In genomic region chr11:89084601-89085000, GRCm38 (mm10) we compare ENCODE assay signal across 9 mouse cellular contexts. TPM values are rescaled to one million over a fixed set of nuclear protein-coding genes. Genes with fewer than 3 reads are reported as not detected.
A peak's percentile ranks its signal among the peaks of the same experiment; 100 is the strongest.
DNase-seq lines count a peak whose midpoint lies in the region; ATAC-seq and TF ChIP-seq lines count a peak whose summit lies in the region.
"Had no signal": no experiment of that assay in that cellular context is flagged by ENCODE, and none has a peak within 500 bp of the region (broad histone marks: within the 10 kb centered on the region; RNA-seq: fewer than 3 reads in every experiment).

No protein-coding gene starts in this region.

- H3K27ac ChIP-seq in kidney, embryonic 16.5 days (ENCODE audit: low read length), result no peak overlapping the region
- no peak overlapping the region for H3K27ac ChIP-seq in ES-E14 (ENCODE audit: insufficient read depth, low read depth, low read length, poor library complexity, severe bottlenecking)

- H3K4me2 ChIP-seq in kidney, embryonic 16.5 days (replicated peaks; ENCODE audit: low read depth, low read length), result no peak overlapping the region

- WGBS in kidney, embryonic 16.5 days, result 45% methylated on average over 7 of the region's 7 CpGs

- no peak overlapping the region for H3K4me3 ChIP-seq in kidney, embryonic 16.5 days (ENCODE audit: low read length)
- no peak overlapping the region for H3K4me3 ChIP-seq in ES-E14 (ENCODE audit: insufficient read depth in 1 of 2, low read depth in 1 of 2, low read length in 2 of 2, poor library complexity in 1 of 2, severe bottlenecking in 1 of 2)
- H3K4me3 ChIP-seq: erythroblast, embryonic 14.5 days had no signal

- no peaks in the 10 kb centered on the region; the same call in 1 of the 2 replicates for H3K4me1 ChIP-seq in kidney, embryonic 16.5 days (ENCODE audit: insufficient read depth, low read length)
- H3K4me1 ChIP-seq in ES-E14 (ENCODE audit: control insufficient read depth in 2 of 2, insufficient read depth in 2 of 2, low read length in 2 of 2, poor library complexity in 1 of 2), result peaks cover 3 to 5% of the 10 kb centered on the region in 2 experiments; a peak in 2 of 4 replicates

- H3K9me3 ChIP-seq in kidney, embryonic 16.5 days (ENCODE audit: low read length), result no peaks in the 10 kb centered on the region
- H3K9me3 ChIP-seq in ES-E14 (ENCODE audit: control insufficient read depth, insufficient read depth, low read depth, low read length), result no peaks in the 10 kb centered on the region

- DNase-seq in kidney, adult 18-20 months, result peak; percentile 21
- DNase-seq in CD4-positive helper T cell, adult 2 months (ENCODE audit: low read depth, low spot score), result peak; percentile 63
- peak; percentile 50 for DNase-seq in ES-E14 (ENCODE audit: low read depth, low spot score)
- DNase-seq in embryo, embryonic 9.5 days (ENCODE audit: extremely low spot score), result peak; percentile 39
- peak; percentile 63 for DNase-seq in lung, postnatal 14 days
- peak; percentile 52 to 54 for DNase-seq in thymus, postnatal 36 days

- no peak overlapping the region for H3K9ac ChIP-seq in kidney, embryonic 16.5 days (replicated peaks; ENCODE audit: low read length)
- H3K9ac ChIP-seq in ES-E14 (ENCODE audit: insufficient read depth, low read depth, low read length, poor library complexity, severe bottlenecking), result no peak overlapping the region

- ATAC-seq in kidney, embryonic 16.5 days (ENCODE audit: low FRiP score, low TSS enrichment), result no peak

- H3K27me3 ChIP-seq in kidney, embryonic 16.5 days (ENCODE audit: insufficient read depth, low read length), result no peaks in the 10 kb centered on the region

- in situ Hi-C loops in ES-E14 (cut with MboI; ENCODE audit: low sequenced_read_pairs in 2 of 2, unreplicated experiment in 2 of 2), result no loop called here

- no peaks in the 10 kb centered on the region for H3K36me3 ChIP-seq in kidney, embryonic 16.5 days (ENCODE audit: insufficient read depth, low read length)
- no peaks in the 10 kb centered on the region for H3K36me3 ChIP-seq in ES-E14 (ENCODE audit: control insufficient read depth, insufficient read depth, low read length, poor library complexity, severe bottlenecking)

TF ChIP-seq in ES-E14, 5 proteins besides CTCF, POLR2A, EP300 and RAD21:
- peak; percentile 47; the same call in 1 of the 2 replicates for TF ChIP-seq ZC3H11A (IDR thresholded peaks at IDR 0.05; ENCODE audit: borderline replicate concordance, low read depth, low read length)
- TF ChIP-seq HCFC1 (IDR thresholded peaks at IDR 0.05; ENCODE audit: borderline replicate concordance, insufficient read depth, low read length), result no peak
TF ChIP-seq in ES-E14: peak in this region for 1.

RNA-seq across cellular contexts. Expression of gene Gm525, which starts 11.0 kb away (rescaled TPM):
- 0.41 and 0.69 TPM in 2 replicates for polyA plus RNA-seq in kidney, embryonic 16.5 days (2015; fragmentation: Nextera tagmentation; extraction: Ambion mirVana)
- 3.6 and 5.9 TPM in 2 replicates for total RNA-seq in ES-E14 (2012; rRNA removed)
- total RNA-seq: left cerebral cortex, postnatal 10 days had no signal
- polyA plus RNA-seq: erythroblast, embryonic 14.5 days had no signal

RNA-seq across cellular contexts. Expression of gene Dgke, which starts 18.0 kb away (rescaled TPM):
- 4.0 and 4.3 TPM in 2 replicates for polyA plus RNA-seq in kidney, embryonic 16.5 days (2015; fragmentation: Nextera tagmentation; extraction: Ambion mirVana)
- 24.2 and 30.4 TPM in 2 replicates for total RNA-seq in ES-E14 (2012; rRNA removed)
- polyA plus RNA-seq: erythroblast, embryonic 14.5 days had no signal
